Mouse (Mus musculus): Measurements from ENCODE around the gene Luzp1. TPM values are rescaled to one million over a fixed set of nuclear protein-coding genes. Genes with fewer than 3 reads are reported as not detected.

The Luzp1 gene
- polyA plus RNA-seq, 1 experiment from 2014 or later: 115 TPM

GRCm38 (mm10) chr4:136476692-136477091 lies 7.1 kb downstream of the Luzp1 start:
- Histone ChIP-seq H3K9ac (ENCODE audit: low read depth, low read length) (no peak overlapping the region), H3K9me3 (ENCODE audit: control insufficient read depth, low read length) (no peaks in the 10 kb centered on the region), H3K27ac (ENCODE audit: low read length) (no peak overlapping the region), H3K36me3 (ENCODE audit: control insufficient read depth, insufficient read depth, low read length) (no peaks in the 10 kb centered on the region), H3K4me1 (ENCODE audit: control insufficient read depth, insufficient read depth, low read length) (peaks cover 14% of the 10 kb centered on the region), H3K27me3 (replicated peaks; ENCODE audit: control insufficient read depth, insufficient read depth, low read length) (no peaks in the 10 kb centered on the region), H3K4me2 (ENCODE audit: low read depth, low read length) (no peak overlapping the region), H3K4me3 (ENCODE audit: low read length) (no peak overlapping the region)
- no peak for ATAC-seq
- 98% methylated on average over 1 of the region's 1 CpGs for WGBS

GRCm38 (mm10) chr4:136486549-136486948 lies 17.0 kb downstream of the Luzp1 start:
- no peaks in the 10 kb centered on the region for H3K9me3 ChIP-seq (ENCODE audit: control insufficient read depth, low read length)
- H3K27ac ChIP-seq (ENCODE audit: low read length): no peak overlapping the region
- no peak for ATAC-seq
- no peak overlapping the region for H3K4me3 ChIP-seq (ENCODE audit: low read length)
- H3K4me2 ChIP-seq (ENCODE audit: low read depth, low read length): no peak overlapping the region
- H3K9ac ChIP-seq (ENCODE audit: low read depth, low read length): no peak overlapping the region
- 93% methylated on average over 2 of the region's 2 CpGs for WGBS
- no peaks in the 10 kb centered on the region for H3K27me3 ChIP-seq (replicated peaks; ENCODE audit: control insufficient read depth, insufficient read depth, low read length)
- no peaks in the 10 kb centered on the region for H3K36me3 ChIP-seq (ENCODE audit: control insufficient read depth, insufficient read depth, low read length)
- no peaks in the 10 kb centered on the region for H3K4me1 ChIP-seq (ENCODE audit: control insufficient read depth, insufficient read depth, low read length)

- H3K27ac ChIP-seq (ENCODE audit: low read length): no peak overlapping the region
- no peaks in the 10 kb centered on the region for H3K27me3 ChIP-seq (replicated peaks; ENCODE audit: control insufficient read depth, insufficient read depth, low read length)
- H3K4me2 ChIP-seq (ENCODE audit: low read depth, low read length): no peak overlapping the region
- no peak overlapping the region for H3K4me3 ChIP-seq (ENCODE audit: low read length)
- no peak overlapping the region for H3K9ac ChIP-seq (ENCODE audit: low read depth, low read length)
- no peaks in the 10 kb centered on the region for H3K36me3 ChIP-seq (ENCODE audit: control insufficient read depth, insufficient read depth, low read length)
- H3K9me3 ChIP-seq (ENCODE audit: control insufficient read depth, low read length): no peaks in the 10 kb centered on the region
- ATAC-seq: no peak
- peaks cover 12% of the 10 kb centered on the region for H3K4me1 ChIP-seq (ENCODE audit: control insufficient read depth, insufficient read depth, low read length)
Measured at GRCm38 (mm10) chr4:136495993-136496392, 26.4 kb downstream of the Luzp1 start.

- no peaks in the 10 kb centered on the region for H3K9me3 ChIP-seq (ENCODE audit: control insufficient read depth, low read length)
- H3K9ac ChIP-seq (ENCODE audit: low read depth, low read length): no peak overlapping the region
- 54% methylated on average over 2 of the region's 2 CpGs for WGBS
- no peak overlapping the region for H3K4me2 ChIP-seq (ENCODE audit: low read depth, low read length)
- no peak overlapping the region for H3K4me3 ChIP-seq (ENCODE audit: low read length)
- H3K27ac ChIP-seq (ENCODE audit: low read length): no peak overlapping the region
- H3K36me3 ChIP-seq (ENCODE audit: control insufficient read depth, insufficient read depth, low read length): no peaks in the 10 kb centered on the region
- peaks cover 11% of the 10 kb centered on the region; the same call in 1 of the 2 replicates for H3K4me1 ChIP-seq (ENCODE audit: control insufficient read depth, insufficient read depth, low read length)
- H3K27me3 ChIP-seq (replicated peaks; ENCODE audit: control insufficient read depth, insufficient read depth, low read length): no peaks in the 10 kb centered on the region
- no peak for ATAC-seq
Measured at GRCm38 (mm10) chr4:136505426-136506215, 36.1 kb downstream of the Luzp1 start.

GRCm38 (mm10) chr4:136509857-136510256 lies 40.3 kb downstream of the Luzp1 start:
- peaks cover 15% of the 10 kb centered on the region for H3K4me1 ChIP-seq (ENCODE audit: control insufficient read depth, insufficient read depth, low read length)
- no peak for ATAC-seq
- no peak overlapping the region for H3K4me2 ChIP-seq (ENCODE audit: low read depth, low read length)
- no peak overlapping the region for H3K27ac ChIP-seq (ENCODE audit: low read length)
- H3K27me3 ChIP-seq (replicated peaks; ENCODE audit: control insufficient read depth, insufficient read depth, low read length): no peaks in the 10 kb centered on the region
- H3K9me3 ChIP-seq (ENCODE audit: control insufficient read depth, low read length): no peaks in the 10 kb centered on the region
- WGBS: 71% methylated on average over 1 of the region's 1 CpGs
- no peak overlapping the region for H3K4me3 ChIP-seq (ENCODE audit: low read length)
- H3K9ac ChIP-seq (ENCODE audit: low read depth, low read length): no peak overlapping the region
- H3K36me3 ChIP-seq (ENCODE audit: control insufficient read depth, insufficient read depth, low read length): no peaks in the 10 kb centered on the region

- H3K9ac ChIP-seq (ENCODE audit: low read depth, low read length): no peak overlapping the region
- peaks cover 9% of the 10 kb centered on the region for H3K4me1 ChIP-seq (ENCODE audit: control insufficient read depth, insufficient read depth, low read length)
- no peak overlapping the region for H3K4me3 ChIP-seq (ENCODE audit: low read length)
- H3K36me3 ChIP-seq (ENCODE audit: control insufficient read depth, insufficient read depth, low read length): no peaks in the 10 kb centered on the region
- H3K9me3 ChIP-seq (ENCODE audit: control insufficient read depth, low read length): no peaks in the 10 kb centered on the region
- no peak overlapping the region for H3K27ac ChIP-seq (ENCODE audit: low read length)
- H3K4me2 ChIP-seq (ENCODE audit: low read depth, low read length): no peak overlapping the region
- no peak for ATAC-seq
- 51% methylated on average over 4 of the region's 4 CpGs for WGBS
- H3K27me3 ChIP-seq (replicated peaks; ENCODE audit: control insufficient read depth, insufficient read depth, low read length): no peaks in the 10 kb centered on the region
Measured at GRCm38 (mm10) chr4:136511708-136512107, 42.1 kb downstream of the Luzp1 start.

GRCm38 (mm10) chr4:136512905-136513304 lies 43.3 kb downstream of the Luzp1 start:
- Histone ChIP-seq H3K27ac (ENCODE audit: low read length) (no peak overlapping the region), H3K4me3 (ENCODE audit: low read length) (no peak overlapping the region), H3K4me2 (ENCODE audit: low read depth, low read length) (no peak overlapping the region), H3K9me3 (ENCODE audit: control insufficient read depth, low read length) (no peaks in the 10 kb centered on the region), H3K9ac (ENCODE audit: low read depth, low read length) (no peak overlapping the region), H3K4me1 (ENCODE audit: control insufficient read depth, insufficient read depth, low read length) (peaks cover 9% of the 10 kb centered on the region), H3K36me3 (ENCODE audit: control insufficient read depth, insufficient read depth, low read length) (no peaks in the 10 kb centered on the region), H3K27me3 (replicated peaks; ENCODE audit: control insufficient read depth, insufficient read depth, low read length) (no peaks in the 10 kb centered on the region)
- ATAC-seq: no peak

GRCm38 (mm10) chr4:136518141-136518540 lies 48.6 kb downstream of the Luzp1 start:
- Histone ChIP-seq H3K9me3 (ENCODE audit: control insufficient read depth, low read length) (no peaks in the 10 kb centered on the region), H3K27me3 (replicated peaks; ENCODE audit: control insufficient read depth, insufficient read depth, low read length) (no peaks in the 10 kb centered on the region), H3K27ac (ENCODE audit: low read length) (no peak overlapping the region), H3K4me3 (ENCODE audit: low read length) (no peak overlapping the region), H3K36me3 (ENCODE audit: control insufficient read depth, insufficient read depth, low read length) (no peaks in the 10 kb centered on the region), H3K4me1 (ENCODE audit: control insufficient read depth, insufficient read depth, low read length) (no peaks in the 10 kb centered on the region), H3K9ac (ENCODE audit: low read depth, low read length) (no peak overlapping the region), H3K4me2 (ENCODE audit: low read depth, low read length) (no peak overlapping the region)
- no peak for ATAC-seq
- 87% methylated on average over 2 of the region's 2 CpGs for WGBS

- H3K27ac ChIP-seq (ENCODE audit: low read length): no peak overlapping the region
- no peaks in the 10 kb centered on the region for H3K36me3 ChIP-seq (ENCODE audit: control insufficient read depth, insufficient read depth, low read length)
Measured at GRCm38 (mm10) chr4:136518576-136518975, 49.0 kb downstream of the Luzp1 start.

GRCm38 (mm10) chr4:136519866-136520265 lies 50.3 kb downstream of the Luzp1 start:
- Histone ChIP-seq H3K36me3 (ENCODE audit: control insufficient read depth, insufficient read depth, low read length) (no peaks in the 10 kb centered on the region), H3K4me3 (ENCODE audit: low read length) (no peak overlapping the region), H3K27me3 (replicated peaks; ENCODE audit: control insufficient read depth, insufficient read depth, low read length) (no peaks in the 10 kb centered on the region), H3K9me3 (ENCODE audit: control insufficient read depth, low read length) (no peaks in the 10 kb centered on the region), H3K4me2 (ENCODE audit: low read depth, low read length) (no peak overlapping the region), H3K9ac (ENCODE audit: low read depth, low read length) (no peak overlapping the region), H3K4me1 (ENCODE audit: control insufficient read depth, insufficient read depth, low read length) (no peaks in the 10 kb centered on the region), H3K27ac (ENCODE audit: low read length) (no peak overlapping the region)
- no peak for ATAC-seq

More at GRCm38 (mm10) chr4:136518576-136518975, 49.0 kb downstream of the Luzp1 start:
- 86% methylated on average over 2 of the region's 2 CpGs for WGBS
- Histone ChIP-seq H3K4me3 (ENCODE audit: low read length) (no peak overlapping the region), H3K4me1 (ENCODE audit: control insufficient read depth, insufficient read depth, low read length) (no peaks in the 10 kb centered on the region), H3K4me2 (ENCODE audit: low read depth, low read length) (no peak overlapping the region), H3K9ac (ENCODE audit: low read depth, low read length) (no peak overlapping the region), H3K9me3 (ENCODE audit: control insufficient read depth, low read length) (no peaks in the 10 kb centered on the region), H3K27me3 (replicated peaks; ENCODE audit: control insufficient read depth, insufficient read depth, low read length) (no peaks in the 10 kb centered on the region)
- ATAC-seq: no peak

Measured in intestine, embryonic 16.5 days (tissue).